Mouse (Mus musculus): ENCODE data around the gene Nfkbia. TPM values are rescaled to one million over a fixed set of nuclear protein-coding genes. Genes with fewer than 3 reads are reported as not detected.

Gene Nfkbia
- polyA plus RNA-seq, 1 experiment from 2014 or later = 62.3 TPM

DNA sequence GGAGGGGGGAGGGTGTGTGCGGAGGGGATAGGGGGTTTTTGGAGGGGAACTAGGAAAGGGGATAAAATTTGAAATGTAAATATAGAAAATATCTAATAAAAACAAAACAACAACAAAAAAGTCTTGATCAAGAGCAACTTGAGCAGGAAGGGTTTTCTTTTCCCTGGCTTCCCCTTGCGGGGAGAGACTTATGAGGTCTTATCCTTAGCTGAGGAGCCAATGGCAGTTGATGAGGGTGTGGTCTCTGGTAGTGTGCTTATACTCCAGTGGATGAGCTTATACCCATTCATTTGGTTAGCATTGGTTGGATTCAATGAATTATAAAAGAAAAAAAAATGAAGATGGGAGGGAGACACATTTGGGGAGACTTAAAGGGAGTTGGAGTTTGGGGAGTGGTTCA lies 43.4 kb downstream of the Nfkbia start:
- Histone ChIP-seq H3K27me3 (replicated peaks; ENCODE audit: control insufficient read depth, insufficient read depth, low read length) (no peaks in the 10 kb centered on the region), H3K4me1 (ENCODE audit: control insufficient read depth, insufficient read depth, low read depth, low read length) (peaks cover 15% of the 10 kb centered on the region), H3K27ac (ENCODE audit: low read depth, low read length) (no peak overlapping the region), H3K9ac (ENCODE audit: low read depth, low read length) (no peak overlapping the region), H3K36me3 (ENCODE audit: control insufficient read depth, insufficient read depth, low read length) (no peaks in the 10 kb centered on the region), H3K4me2 (ENCODE audit: low read length) (no peak overlapping the region), H3K4me3 (ENCODE audit: low read length) (no peak overlapping the region), H3K9me3 (ENCODE audit: control insufficient read depth, low read length) (no peaks in the 10 kb centered on the region)
- WGBS = 92% methylated on average over 2 of the region's 2 CpGs
- no peak for ATAC-seq

DNA sequence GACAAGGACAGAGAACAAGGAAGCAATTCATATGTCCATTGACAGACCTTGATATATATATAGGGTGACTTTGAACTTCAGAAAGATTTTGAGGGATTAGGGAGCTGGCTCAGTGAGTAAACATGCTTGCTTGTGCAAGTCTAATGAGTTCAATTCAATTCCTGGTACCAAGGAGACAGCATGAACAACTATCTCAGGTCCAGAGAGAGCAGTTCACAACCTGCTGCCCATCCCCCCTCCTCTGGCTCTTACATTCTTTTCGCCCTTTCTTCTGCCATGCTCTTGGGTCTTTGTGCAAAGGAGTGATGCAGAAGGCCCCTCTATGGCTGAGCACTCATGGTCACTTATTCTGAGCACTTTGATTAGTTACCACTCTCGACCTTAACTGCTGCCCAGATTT lies 44.0 kb downstream of the Nfkbia start:
- no peaks in the 10 kb centered on the region for H3K9me3 ChIP-seq (ENCODE audit: control insufficient read depth, low read length)
- no peaks in the 10 kb centered on the region for H3K36me3 ChIP-seq (ENCODE audit: control insufficient read depth, insufficient read depth, low read length)
- 68% methylated on average over 2 of the region's 2 CpGs for WGBS
- no peaks in the 10 kb centered on the region for H3K27me3 ChIP-seq (replicated peaks; ENCODE audit: control insufficient read depth, insufficient read depth, low read length)
- H3K4me1 ChIP-seq (ENCODE audit: control insufficient read depth, insufficient read depth, low read depth, low read length) = peaks cover 15% of the 10 kb centered on the region
- H3K27ac ChIP-seq (ENCODE audit: low read depth, low read length) = no peak overlapping the region
- ATAC-seq = no peak
- H3K4me2 ChIP-seq (ENCODE audit: low read length) = no peak overlapping the region
- no peak overlapping the region for H3K4me3 ChIP-seq (ENCODE audit: low read length)
- no peak overlapping the region for H3K9ac ChIP-seq (ENCODE audit: low read depth, low read length)

DNA sequence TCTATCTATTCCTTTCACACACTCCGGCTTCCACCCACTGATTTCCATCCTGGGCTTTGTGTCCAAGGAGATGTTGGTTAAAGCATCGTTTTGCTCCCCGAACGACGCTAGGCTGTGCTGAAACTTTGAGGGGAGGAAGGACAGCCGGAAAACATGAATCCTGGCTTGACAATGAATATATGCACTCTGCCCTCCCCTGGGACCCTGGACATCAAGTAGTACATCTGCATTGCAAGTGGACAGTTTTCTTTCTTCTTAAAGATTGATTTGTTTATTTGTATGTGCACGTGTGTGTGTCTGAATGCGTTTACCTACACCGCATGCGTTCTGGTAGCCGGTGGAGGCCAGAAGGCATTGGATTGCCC lies 45.1 kb downstream of the Nfkbia start:
- H3K4me2 ChIP-seq (ENCODE audit: low read length) = no peak overlapping the region
- WGBS = 62% methylated on average over 11 of the region's 11 CpGs
- ATAC-seq = no peak
- H3K27me3 ChIP-seq (replicated peaks; ENCODE audit: control insufficient read depth, insufficient read depth, low read length) = no peaks in the 10 kb centered on the region
- H3K9me3 ChIP-seq (ENCODE audit: control insufficient read depth, low read length) = no peaks in the 10 kb centered on the region
- H3K27ac ChIP-seq (ENCODE audit: low read depth, low read length) = peak overlapping the region; percentile 85
- H3K4me3 ChIP-seq (ENCODE audit: low read length) = no peak overlapping the region
- H3K36me3 ChIP-seq (ENCODE audit: control insufficient read depth, insufficient read depth, low read length) = no peaks in the 10 kb centered on the region
- peaks cover 18% of the 10 kb centered on the region for H3K4me1 ChIP-seq (ENCODE audit: control insufficient read depth, insufficient read depth, low read depth, low read length)
- H3K9ac ChIP-seq (ENCODE audit: low read depth, low read length) = no peak overlapping the region

DNA sequence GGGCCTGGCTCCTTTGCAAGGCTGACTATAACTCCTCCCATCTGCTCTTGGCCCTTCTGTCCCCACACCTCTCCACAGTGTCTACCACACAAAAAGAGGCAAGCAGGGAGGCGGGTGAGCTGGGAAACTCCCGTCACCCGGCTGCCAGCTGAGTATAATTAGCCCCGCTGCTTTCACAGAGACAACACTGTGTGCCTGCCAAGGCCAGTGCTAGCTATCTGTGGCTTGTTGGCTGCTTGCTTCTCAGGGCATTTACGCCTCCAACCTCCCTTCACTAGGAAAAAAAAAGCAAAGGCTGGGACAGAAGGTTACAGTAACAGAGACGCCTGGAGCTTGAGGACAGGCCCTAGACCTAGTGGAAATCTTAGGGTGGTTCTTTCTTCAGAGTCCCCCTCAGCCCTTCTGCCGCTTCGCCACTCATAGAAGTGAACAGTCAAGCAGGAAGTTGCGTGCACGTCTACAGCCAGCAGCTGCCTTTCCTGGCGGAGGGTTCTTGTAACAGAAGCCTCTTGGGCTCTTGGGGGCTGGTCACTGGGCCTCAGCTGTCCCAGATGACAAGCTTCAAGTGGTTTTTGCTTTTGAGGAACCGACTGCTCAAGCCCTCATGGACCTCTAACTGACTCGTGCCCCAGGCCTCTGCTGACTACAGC lies 45.6 kb downstream of the Nfkbia start:
- no peaks in the 10 kb centered on the region for H3K36me3 ChIP-seq (ENCODE audit: control insufficient read depth, insufficient read depth, low read length)
- WGBS = 19% methylated on average over 13 of the region's 13 CpGs
- no peaks in the 10 kb centered on the region for H3K9me3 ChIP-seq (ENCODE audit: control insufficient read depth, low read length)
- no peak overlapping the region for H3K4me3 ChIP-seq (ENCODE audit: low read length)
- peak overlapping the region; percentile 2; the same call in 1 of the 2 replicates for H3K4me2 ChIP-seq (ENCODE audit: low read length)
- H3K27me3 ChIP-seq (replicated peaks; ENCODE audit: control insufficient read depth, insufficient read depth, low read length) = no peaks in the 10 kb centered on the region
- peaks cover 18% of the 10 kb centered on the region for H3K4me1 ChIP-seq (ENCODE audit: control insufficient read depth, insufficient read depth, low read depth, low read length)
- ATAC-seq = peak; percentile 95
- H3K9ac ChIP-seq (ENCODE audit: low read depth, low read length) = 0 out of 2 replicates have a peak overlapping the region, but pooled peaks have one; percentile 4
- peak overlapping the region; percentile 85 for H3K27ac ChIP-seq (ENCODE audit: low read depth, low read length)

DNA sequence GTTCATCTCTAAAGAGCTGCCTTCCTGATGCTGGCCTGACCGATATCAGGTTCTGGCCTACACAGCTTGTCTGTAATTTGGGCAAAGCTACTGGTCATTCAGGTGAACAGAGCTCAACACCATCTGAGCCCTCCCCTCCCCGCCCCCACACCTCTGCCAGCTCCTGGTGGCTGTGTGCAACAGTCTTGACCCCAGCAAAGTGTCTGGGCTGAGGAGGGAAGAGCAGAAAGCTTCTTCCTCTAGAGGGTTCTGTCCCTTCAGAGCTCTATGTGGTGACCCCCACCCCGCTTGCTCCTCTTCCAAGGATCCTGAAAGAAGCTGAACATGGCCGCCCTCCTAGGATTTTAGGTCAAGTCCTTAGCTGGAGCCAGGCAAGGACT lies 46.1 kb downstream of the Nfkbia start:
- WGBS = 76% methylated on average over 4 of the region's 4 CpGs
- Histone ChIP-seq H3K9ac (ENCODE audit: low read depth, low read length) (no peak overlapping the region), H3K27ac (ENCODE audit: low read depth, low read length) (peak overlapping the region; percentile 85), H3K36me3 (ENCODE audit: control insufficient read depth, insufficient read depth, low read length) (no peaks in the 10 kb centered on the region), H3K4me2 (ENCODE audit: low read length) (no peak overlapping the region), H3K27me3 (replicated peaks; ENCODE audit: control insufficient read depth, insufficient read depth, low read length) (no peaks in the 10 kb centered on the region), H3K4me3 (ENCODE audit: low read length) (no peak overlapping the region), H3K9me3 (ENCODE audit: control insufficient read depth, low read length) (no peaks in the 10 kb centered on the region), H3K4me1 (ENCODE audit: control insufficient read depth, insufficient read depth, low read depth, low read length) (peaks cover 18% of the 10 kb centered on the region)
- no peak for ATAC-seq

DNA sequence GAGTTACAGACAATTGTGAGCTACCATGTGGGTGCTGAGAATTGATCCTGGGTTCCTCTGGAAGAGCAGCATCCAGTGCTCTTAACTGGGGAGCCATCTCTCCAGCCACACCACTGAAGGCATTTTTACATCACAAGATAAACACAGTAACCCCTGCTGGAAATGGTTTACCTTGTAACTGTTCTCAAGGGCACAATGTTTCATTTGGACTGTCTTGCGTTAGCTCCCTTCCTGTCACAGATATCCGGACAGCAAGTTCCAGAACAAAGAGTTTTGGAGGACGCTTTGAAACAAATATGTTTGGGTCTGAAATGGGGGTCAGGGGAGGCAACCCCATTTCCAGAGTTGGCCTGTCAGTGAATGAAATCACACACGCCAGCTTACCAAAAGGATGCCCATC lies 46.9 kb downstream of the Nfkbia start:
- no peak for ATAC-seq
- WGBS = 91% methylated on average over 4 of the region's 4 CpGs
- no peaks in the 10 kb centered on the region for H3K36me3 ChIP-seq (ENCODE audit: control insufficient read depth, insufficient read depth, low read length)

DNA sequence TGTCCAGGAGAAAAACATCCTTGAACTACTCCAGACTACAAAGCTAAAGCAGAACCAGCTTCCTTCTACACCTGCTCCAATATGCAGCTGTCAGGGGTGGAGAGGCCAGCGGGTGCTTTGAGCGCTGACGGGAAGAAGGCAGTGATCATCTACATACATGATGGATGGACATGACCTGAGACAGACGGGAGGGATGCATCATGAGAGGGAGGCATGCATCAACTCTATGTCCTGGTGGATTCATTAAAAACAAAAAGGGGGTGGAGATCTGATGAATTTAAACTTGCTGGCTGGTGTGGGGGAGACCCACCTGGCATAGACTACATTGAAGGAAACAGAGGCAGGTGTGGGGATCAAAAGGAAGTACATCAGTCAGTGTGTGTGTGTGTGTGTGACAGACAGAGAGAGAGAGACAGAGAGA lies 48.4 kb downstream of the Nfkbia start:
- no peak overlapping the region for H3K4me2 ChIP-seq (ENCODE audit: low read length)
- no peak overlapping the region for H3K4me3 ChIP-seq (ENCODE audit: low read length)
- no peak overlapping the region for H3K9ac ChIP-seq (ENCODE audit: low read depth, low read length)
- no peak overlapping the region for H3K27ac ChIP-seq (ENCODE audit: low read depth, low read length)
- 77% methylated on average over 4 of the region's 4 CpGs for WGBS
- ATAC-seq = no peak
- no peaks in the 10 kb centered on the region for H3K36me3 ChIP-seq (ENCODE audit: control insufficient read depth, insufficient read depth, low read length)
- H3K4me1 ChIP-seq (ENCODE audit: control insufficient read depth, insufficient read depth, low read depth, low read length) = peaks cover 18% of the 10 kb centered on the region
- H3K9me3 ChIP-seq (ENCODE audit: control insufficient read depth, low read length) = no peaks in the 10 kb centered on the region
- H3K27me3 ChIP-seq (replicated peaks; ENCODE audit: control insufficient read depth, insufficient read depth, low read length) = no peaks in the 10 kb centered on the region

More for the DNA sequence above, 46.9 kb downstream of the Nfkbia start:
- H3K9ac ChIP-seq (ENCODE audit: low read depth, low read length) = no peak overlapping the region
- no peak overlapping the region for H3K27ac ChIP-seq (ENCODE audit: low read depth, low read length)
- no peak overlapping the region for H3K4me3 ChIP-seq (ENCODE audit: low read length)
- H3K9me3 ChIP-seq (ENCODE audit: control insufficient read depth, low read length) = no peaks in the 10 kb centered on the region
- H3K27me3 ChIP-seq (replicated peaks; ENCODE audit: control insufficient read depth, insufficient read depth, low read length) = no peaks in the 10 kb centered on the region
- H3K4me1 ChIP-seq (ENCODE audit: control insufficient read depth, insufficient read depth, low read depth, low read length) = peaks cover 18% of the 10 kb centered on the region
- H3K4me2 ChIP-seq (ENCODE audit: low read length) = no peak overlapping the region

DNA sequence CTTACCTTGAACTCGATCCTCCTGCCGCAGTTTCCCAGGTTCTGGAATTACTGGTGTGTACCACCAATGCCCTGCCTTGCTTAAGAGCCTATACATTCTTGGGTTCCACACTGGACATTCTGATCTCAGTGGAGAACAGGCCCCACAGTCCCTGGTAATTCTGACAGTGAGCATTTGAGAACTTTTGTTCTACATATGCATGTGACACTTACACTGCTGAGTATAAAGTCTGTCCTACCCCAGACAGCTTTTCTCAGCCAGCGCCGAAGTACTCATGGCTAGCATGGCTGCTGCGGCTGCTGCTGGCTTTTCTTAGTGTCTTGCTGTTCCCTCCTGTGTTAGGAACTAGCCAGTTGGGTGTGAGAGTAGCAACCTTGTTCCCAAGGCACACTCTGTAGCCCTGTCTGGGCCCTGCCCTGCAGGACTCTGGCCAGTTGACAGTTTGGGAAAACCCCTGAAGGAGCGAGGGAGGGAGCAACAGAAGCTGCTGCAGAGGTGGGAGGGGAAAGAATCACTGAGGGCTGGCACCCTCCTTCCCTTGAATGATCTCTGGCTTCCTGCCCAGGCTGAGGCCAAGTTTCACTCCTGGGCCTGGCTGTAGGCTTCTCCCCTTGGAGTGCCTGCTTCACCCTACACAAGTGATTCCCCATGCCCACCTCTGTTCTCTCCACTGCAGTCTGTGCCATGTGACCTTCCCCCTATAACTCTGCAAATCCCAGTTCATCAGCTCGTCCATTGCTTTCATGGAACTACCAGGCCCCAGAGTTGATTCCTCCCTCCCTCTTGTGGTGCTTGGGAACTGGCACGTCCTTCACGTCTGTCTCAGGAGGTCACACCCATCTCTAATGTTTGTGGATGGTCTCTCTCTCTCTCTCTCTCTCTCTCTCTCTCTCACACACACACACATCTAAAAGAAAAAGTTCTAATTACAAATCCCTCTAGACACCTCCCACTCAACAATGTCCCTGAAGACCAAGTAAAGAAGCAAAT lies 49.3 kb downstream of the Nfkbia start:
- Histone ChIP-seq H3K4me2 (ENCODE audit: low read length) (no peak overlapping the region), H3K27me3 (replicated peaks; ENCODE audit: control insufficient read depth, insufficient read depth, low read length) (no peaks in the 10 kb centered on the region), H3K27ac (ENCODE audit: low read depth, low read length) (peak overlapping the region; percentile 23; the same call in 1 of the 2 replicates), H3K36me3 (ENCODE audit: control insufficient read depth, insufficient read depth, low read length) (no peaks in the 10 kb centered on the region), H3K4me1 (ENCODE audit: control insufficient read depth, insufficient read depth, low read depth, low read length) (peaks cover 25% of the 10 kb centered on the region), H3K4me3 (ENCODE audit: low read length) (no peak overlapping the region), H3K9ac (ENCODE audit: low read depth, low read length) (no peak overlapping the region), H3K9me3 (ENCODE audit: control insufficient read depth, low read length) (no peaks in the 10 kb centered on the region)
- peak; percentile 53 for ATAC-seq
- WGBS = 61% methylated on average over 9 of the region's 9 CpGs

DNA sequence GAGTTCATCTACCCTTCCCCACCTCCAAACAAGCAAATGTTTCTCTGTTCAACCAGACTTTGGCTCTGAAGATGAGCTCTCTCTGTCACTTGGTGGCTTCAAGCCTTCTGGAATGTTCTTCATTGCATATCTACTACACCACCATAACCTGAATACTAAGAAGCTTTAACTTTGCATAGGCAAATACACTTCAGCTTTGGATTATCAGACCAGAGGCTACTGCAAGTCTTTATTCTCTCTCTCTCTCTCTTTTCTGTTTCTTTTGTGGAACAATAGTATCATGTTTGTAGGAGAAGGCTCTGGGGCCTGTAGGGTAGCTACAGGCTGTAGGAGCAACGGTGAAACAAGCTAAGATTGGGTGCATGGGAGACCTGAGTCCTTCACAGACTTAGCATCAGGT lies 50.2 kb downstream of the Nfkbia start:
- H3K27me3 ChIP-seq (replicated peaks; ENCODE audit: control insufficient read depth, insufficient read depth, low read length) = no peaks in the 10 kb centered on the region
- H3K4me3 ChIP-seq (ENCODE audit: low read length) = no peak overlapping the region
- H3K4me2 ChIP-seq (ENCODE audit: low read length) = no peak overlapping the region
- ATAC-seq = no peak
- no peaks in the 10 kb centered on the region for H3K36me3 ChIP-seq (ENCODE audit: control insufficient read depth, insufficient read depth, low read length)
- H3K9me3 ChIP-seq (ENCODE audit: control insufficient read depth, low read length) = no peaks in the 10 kb centered on the region
- peaks cover 22% of the 10 kb centered on the region for H3K4me1 ChIP-seq (ENCODE audit: control insufficient read depth, insufficient read depth, low read depth, low read length)
- no peak overlapping the region for H3K9ac ChIP-seq (ENCODE audit: low read depth, low read length)
- H3K27ac ChIP-seq (ENCODE audit: low read depth, low read length) = no peak overlapping the region
- WGBS = 90% methylated on average over 1 of the region's 1 CpGs

All from hindbrain, embryonic 16.5 days (tissue).